Mouse (Mus musculus) kidney, postnatal 4 days (tissue): Measurements from ENCODE around the gene Ltb.

Experiments used
- DNase-seq, 2 experiments: peaks; one replicate each; pipeline ENCODE4 v3.0.0; 2021; ENCODE audit warnings: mixed read lengths in 2 of 2

Ltb gene

DNA sequence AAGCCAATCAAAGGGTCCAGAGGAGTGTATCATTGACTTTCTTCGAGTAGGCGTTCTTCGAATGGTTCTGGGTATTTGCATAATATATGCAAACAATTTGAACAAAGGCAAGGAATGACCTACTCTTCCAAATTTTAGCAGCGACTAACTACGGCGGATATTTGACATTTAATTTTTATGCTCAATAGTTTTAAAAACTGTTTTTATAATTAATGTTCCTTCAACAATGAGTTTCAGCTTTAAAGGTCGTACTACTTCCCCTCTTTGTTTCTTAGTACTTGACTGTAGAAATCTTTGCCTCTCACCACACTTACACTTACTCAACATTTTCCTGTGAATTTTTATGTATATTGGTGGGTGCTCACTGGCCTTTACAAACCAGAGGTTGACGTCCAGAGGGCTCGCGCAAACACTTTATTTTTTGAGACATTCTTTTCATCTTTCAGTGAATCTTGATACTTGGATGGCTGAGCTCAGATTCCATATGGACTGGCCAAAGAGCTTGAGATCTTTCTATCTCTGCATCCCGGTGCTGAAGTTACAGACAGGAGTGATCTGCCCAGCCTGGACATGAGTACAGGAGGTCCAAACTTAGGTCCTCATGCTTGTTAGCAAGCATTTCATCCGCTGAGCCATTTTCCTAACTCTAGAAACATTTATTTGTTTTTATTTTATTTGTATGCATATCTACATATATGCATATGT, 28.6 kb upstream of the Ltb start:
- DNase-seq = no peak

DNA sequence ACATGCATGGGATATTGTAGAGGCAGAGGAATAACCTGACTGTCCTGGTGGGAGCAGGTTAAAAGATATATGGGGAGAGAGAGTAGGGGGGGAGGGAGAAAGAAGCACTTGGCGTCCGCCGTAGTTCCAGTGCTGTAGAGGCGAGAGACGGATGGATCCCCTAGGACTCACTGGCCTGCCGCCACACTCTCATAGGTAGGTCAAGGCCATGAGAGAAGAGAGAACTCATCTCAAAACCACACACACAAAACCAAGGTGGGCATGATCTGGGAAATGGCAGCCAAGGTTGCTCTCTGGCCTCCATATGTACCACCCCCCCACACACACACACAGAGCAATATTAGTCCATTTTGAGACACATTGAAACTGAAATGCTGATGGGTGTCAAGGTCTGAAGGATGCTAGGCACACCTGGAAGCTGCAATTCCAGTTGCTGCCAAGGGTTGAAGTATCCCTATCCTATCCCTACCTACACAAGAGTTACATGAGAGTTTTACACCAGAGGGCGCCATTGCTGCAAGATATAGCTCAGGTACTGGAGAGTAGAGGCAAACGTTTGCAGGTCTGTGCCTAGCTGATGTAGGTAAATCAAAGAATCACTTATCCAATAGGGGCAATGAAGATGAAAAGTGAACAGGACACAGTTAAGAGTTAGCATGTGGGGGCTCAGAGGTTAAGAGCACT, 27.7 kb upstream of the Ltb start:
- peak; percentile 73 to 79 for DNase-seq

DNA sequence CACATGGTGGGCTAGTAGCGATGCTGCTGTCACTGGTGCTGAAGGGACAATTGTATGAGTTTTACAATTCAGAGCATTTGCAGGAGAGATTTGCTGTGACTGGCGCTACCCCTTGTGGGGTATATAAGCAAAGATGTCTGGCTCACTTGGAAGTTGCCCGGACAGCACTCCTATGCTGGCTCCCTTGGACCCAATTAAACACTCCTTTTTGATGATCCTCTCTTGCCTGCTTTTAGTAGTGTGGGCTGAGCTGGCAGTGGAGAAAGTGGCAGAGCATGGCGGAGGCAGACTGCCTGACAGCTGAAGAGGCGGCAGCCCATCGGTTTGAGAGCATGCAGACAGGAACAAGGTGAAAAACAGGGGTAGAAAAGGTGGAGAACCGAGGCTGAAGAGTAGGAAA, 26.4 kb upstream of the Ltb start:
- no peak for DNase-seq

DNA sequence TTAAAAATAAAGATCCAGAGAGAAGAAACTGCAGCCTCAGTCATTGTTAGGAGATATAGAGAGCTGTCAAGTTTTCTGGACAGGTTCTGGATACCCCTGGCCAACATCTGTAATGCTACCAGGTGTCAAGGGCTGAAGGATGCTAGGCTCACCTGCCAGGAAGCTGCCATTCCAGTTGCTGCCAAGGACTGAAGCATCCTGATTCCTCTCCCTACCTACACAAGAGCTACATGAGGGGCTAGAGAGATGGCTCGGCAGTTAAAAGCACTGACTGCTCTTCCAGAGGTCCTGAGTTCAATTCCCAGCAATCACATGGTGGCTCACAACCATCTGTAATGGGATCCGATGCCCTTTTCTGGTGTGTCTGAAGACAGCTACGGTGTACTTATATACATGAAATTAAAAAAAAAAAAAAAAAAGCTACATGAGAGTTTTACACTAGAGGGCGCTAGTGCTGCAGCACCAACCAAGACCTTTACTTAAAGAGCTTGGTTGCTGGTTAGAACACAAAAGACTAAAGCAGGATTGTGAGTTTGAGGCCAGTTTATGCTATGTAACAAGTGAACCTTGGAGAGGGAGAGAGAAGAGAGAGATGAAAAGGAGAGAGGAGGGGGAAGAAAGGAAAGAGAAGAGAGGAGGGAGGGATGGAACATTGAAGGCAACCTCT, 25.6 kb upstream of the Ltb start:
- peak in 1 of 2 experiments; percentile 58 for DNase-seq

DNA sequence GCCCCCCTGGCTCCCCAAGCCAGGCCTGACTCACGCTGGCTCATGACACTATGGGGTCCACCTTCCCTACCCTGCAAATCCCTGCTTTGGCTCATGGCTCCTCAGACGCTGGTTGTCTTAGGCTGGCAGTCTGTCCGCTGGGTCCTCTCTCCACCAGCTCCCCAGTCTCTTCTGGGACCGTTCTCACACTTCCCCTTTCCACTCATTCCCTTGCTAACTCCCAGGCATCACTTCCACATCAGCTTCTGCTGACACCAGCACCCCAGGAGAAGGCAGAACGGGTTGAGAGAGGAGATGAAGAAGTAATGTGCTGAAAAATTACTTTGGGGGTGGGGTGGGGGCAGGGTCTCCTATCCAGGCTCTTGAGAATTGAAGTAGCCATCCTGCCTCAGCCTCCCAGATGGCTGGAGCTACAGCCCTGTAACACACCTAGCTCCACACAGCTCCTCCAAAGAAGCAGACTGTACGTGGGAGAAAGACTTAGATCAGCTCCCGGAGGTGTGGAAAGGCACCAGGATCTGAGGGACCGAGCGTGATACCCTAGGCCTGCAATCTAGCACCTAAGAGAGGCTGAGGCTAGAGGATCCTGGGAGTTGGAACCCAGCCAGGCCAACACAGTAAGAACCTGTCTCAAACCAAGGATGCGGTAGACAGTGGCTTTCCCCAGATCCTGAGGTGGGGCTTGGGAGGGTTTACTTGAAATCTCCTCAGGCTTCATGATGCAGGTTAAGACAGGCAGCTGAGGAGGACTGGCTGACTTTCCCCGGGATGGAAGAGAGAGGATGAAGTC, 21.6 kb upstream of the Ltb start:
- DNase-seq = no peak

DNA sequence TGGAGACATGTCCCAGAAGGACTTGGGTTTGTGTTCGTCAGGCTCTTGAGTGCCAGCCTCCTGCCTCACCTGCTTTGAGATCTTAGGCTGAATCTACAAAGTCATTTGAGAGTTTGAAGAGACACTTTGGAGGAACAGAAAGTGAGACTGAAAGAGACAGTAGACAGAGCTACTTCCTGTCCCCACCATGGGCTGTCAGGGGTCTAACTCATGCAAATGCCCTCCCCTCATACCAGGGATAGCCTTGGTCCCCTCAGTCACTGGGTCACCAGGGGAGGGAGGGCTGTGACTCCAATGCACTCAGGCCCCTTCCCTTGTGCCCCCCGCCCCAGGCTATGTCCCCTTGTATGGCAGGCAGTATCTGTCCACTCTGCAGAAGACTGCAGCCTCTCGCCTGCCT, 20.9 kb upstream of the Ltb start:
- DNase-seq = no peak

DNA sequence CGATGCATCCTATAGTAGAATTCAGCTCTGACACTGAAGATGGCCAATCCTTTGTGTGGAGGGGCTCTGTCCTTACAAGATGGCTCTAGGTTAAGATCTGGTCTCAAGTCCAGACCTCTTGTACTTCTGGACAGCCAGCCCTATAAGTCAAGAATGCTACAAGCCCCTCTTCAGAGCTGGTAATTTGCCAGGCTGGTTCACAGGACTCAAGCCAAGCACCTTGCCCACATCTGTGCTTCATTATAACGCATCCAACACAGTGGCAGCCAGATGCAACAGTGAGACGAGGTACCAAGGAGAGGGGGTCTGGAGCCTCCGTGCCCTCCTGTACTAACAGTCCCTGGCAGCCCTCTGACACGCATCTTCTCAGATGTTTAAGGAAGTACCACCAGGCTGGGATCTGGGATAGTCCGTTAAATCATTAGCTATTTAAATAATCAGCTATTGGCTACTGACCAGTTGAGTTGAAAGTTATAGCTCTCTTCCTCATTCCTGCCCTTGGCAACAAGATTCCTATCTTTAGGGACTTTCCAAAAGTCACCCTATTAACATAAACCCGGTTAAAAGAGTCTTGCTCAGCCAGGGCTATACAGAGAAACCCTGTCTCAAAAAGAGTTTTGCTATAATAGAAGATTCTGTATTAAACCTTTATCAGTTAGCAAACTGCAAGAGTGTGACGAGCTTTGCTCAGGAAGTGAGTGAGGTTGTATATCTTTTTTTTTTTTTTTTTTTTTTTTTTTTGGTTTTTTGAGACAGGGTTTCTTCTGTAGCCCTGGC, 19.9 kb upstream of the Ltb start:
- DNase-seq = no peak

DNA sequence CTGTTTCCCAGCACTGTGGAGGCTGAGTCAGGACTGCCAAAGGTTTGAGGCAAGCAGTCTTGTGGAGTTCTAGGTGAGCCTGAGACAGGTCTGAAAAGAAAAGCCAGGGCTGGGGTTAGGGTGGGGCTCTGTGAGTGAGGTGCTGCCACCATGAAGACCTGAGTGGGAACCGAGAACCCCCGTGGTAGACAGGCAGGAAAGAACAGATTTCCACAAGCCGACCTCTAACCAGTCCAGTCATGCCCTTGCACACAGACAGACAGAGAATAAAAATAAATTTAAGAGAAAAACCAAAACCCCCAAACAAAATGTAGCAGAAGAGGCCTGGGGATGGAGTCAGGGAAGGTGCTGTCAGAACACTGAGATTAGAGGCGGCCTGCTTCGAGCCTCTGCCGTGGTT, 18.9 kb upstream of the Ltb start:
- DNase-seq = no peak

DNA sequence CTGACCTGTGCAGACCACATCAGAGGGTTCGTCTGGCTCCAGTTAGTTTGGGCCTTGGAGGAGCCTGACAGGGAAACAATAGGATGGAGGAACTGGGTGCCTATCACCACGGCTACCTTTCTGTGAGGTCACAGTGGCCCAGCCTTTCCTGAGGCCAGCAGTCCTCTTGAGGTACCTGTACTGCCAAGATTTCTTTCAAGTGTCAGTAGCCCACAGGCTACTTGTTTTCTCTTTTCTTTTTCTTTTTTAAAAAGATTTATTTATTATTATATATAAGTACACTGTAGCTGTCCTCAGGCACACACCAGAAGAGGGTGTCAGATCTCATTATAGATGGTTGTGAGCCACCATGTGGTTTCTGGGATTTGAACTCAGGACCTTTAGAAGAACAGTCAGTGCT, 18.3 kb upstream of the Ltb start, which contains the start of gene Aif1:
TSS of gene Aif1 (minus strand) at position 101 of the 400 bp plus-strand sequence.
- no peak for DNase-seq

DNA sequence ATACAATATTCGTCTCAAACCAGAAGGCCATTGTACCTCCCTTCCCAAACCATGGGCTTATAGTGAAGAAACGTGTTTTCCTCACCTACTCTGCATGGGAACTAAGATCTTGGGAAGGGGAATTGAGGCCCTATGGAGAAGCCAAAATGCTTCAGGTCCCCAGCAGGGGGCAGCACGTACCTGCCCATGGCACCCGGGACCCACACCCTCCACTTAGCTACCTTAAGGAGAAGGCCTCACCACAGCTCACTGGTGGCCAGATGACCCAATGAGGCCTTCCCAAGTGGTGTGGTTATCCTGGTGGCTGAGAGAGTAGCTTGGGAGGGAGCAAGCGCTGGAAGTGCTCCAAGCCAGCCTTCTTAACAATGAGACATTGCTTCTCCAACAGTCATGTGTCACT, 15.7 kb upstream of the Ltb start:
- peak; percentile 86 to 88 for DNase-seq

DNA sequence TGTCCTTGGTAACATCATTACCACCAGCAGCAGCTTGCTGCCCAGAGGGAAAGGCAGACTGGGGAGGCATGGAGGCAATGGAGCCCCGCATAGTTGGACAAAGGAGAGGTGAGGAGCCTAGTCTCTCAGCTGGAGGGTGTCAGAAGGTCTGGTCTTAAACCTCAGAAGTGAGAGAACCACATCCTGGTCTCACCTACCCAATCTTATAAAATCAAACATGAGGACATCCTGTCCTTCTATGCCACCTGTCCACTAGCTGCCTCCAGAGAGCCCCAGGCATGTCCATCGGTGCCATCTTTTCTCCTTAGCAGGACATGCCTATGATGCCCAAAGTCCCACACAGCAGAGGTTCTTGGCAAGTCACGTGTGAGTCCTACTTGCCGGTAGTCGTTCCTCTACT, 14.1 kb upstream of the Ltb start:
- no peak for DNase-seq

DNA sequence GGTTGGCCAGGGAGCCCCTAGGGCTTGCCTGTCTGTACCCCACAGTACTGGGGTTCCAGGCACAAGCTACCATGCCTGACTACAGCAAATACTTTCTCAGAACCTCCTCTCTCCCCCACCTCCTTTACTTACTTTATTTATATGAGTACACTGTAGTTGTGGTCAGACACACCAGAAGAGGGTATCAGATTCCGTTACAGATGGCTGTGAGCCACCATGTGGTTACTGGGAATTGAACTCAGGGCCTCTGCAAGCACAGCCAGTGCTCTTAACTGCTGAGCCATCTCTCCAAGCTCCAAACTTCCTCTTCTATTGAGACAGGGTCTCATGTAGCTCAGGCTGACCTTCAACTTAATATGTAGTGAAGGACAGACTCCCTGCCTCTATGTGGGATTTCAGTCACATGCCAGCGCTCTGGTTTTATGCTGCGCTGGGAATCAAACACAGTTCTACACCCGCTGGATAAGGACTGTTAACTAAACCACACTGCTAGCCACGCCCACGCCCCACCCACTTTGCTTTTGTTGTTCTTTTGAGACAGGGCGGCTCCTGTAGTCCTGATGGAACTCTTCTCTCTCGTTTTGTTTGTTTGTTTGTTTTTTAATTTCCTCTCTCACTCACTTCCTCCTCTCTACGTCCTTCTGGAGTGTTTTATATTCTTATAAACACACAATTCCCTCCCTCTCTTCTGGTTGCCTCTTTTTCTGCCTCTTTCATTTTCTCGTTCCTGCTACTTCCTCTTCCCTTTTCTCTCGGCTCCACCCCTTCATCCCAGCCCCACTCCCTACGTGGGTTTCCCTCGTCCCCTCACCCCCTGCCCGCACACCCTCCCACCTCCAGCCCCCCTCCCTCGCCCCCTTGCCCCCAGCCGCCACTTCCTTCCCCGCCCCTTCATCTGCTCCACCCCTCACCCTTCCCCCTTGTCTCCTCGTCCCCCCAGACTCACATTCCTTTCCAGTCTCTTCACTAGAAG, 8.3 kb upstream of the Ltb start:
- peak; percentile 87 to 90 for DNase-seq

DNA sequence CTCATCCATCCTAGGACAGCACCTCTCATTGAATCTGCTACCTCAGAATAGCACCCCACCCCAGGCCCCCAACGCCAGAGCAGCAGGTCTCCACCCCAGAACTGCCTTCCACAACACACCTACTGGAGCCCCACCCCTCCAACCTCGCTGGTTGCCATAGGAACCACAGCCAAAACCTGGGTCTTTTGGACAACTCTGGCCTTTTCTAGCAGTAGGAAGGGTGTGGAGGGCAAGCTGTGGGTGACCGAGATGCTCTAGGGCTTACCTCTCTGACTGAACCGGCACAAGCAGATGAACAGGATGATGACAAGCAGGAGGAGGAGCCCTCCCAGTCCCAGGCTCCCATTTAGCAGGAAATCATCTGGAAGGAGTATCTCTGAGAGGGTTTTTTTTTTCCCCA, 7.6 kb upstream of the Ltb start:
- peak; percentile 47 to 55 for DNase-seq

DNA sequence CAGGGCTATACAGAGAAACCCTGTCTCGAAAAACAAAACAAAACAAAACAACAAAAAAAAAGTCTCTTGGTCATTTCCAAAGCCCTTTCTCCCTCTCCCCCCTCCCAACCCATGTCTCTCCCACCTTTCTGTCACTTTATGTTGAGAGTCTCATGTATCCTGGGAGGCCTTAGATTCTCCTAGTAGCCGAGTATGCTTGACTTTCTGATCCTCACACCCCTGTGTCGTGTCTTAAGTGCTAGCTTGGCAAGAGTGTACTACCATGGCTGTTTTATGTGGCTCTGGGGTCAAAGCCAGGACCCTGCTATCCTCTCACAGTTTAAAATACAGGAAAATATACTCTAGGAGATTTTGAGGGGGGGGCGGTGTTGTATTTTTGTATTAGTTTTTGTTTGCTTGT, 6.9 kb upstream of the Ltb start:
- DNase-seq = no peak

DNA sequence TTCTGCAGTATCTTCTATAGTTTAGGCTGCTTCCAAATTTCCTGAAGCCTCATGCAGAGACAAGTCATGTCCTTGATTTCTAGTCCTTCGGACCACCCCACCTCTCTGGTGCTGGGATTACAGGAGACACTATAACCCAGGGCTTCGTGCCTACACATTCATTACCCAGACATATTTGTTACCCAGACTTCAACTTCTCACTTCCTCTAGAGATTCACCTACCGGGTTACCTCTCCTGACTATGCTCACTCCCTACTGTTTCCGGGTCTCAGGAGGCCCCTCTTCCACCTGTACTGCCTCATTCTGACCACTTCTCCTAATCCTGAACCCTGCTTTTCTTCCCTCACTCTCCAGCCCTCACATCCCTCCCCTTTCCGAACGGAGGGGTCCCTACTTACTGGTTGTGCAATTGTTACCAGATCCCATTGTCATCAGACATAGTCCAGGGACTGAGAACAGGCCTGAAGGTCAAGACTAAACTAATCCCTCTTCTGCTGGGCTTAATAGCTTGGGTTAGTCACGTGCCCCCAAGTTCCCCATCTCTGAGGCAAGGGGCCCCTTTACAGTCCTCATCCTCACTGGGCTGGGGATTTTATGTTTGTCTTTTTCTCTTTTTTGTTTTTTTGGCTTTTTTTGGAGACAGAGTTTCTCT, 6.2 kb upstream of the Ltb start, which contains the start of gene Lst1:
TSS of gene Lst1 (minus strand) at position 481 of the 652 bp plus-strand sequence.
- DNase-seq = no peak

DNA sequence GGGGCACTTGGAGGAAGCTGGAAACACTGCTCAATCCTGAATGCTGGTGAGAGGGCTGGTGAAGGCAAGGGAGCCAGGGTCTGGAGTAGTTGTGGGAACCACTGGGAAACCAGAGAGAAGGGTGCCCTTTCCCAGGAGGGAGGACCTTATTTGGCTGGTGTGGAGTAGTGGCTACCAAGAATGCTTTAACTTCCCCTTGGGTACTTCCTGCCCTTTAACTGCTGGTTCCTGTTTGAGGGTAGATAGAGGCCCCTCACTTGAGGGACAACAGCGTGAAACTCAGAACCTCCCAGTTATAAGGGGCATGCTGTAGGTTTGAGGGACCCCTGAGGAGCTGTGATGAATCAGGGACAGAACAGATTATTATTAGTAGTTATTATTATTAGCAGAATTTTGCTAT, 5.1 kb upstream of the Ltb start:
- DNase-seq = no peak

DNA sequence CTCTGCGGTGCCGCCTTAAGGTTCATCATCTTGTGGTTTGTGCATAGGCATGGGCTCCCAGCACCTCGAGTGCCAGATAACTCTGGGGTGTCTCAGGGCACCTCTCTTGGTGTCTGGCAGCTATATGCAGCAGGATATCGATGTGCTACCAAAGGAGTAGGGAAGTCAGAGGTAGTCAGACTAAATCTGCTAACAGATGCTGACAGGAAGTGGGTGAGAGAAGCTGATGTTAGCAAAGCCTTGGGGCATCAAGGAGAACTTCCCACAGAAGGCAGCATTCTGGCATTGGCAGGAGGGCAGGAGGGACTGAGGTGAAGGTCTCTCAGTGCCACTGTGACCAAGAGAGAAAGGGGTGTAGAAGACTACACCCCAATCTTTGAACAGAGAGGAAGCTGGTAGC, 4.1 kb upstream of the Ltb start:
- DNase-seq = no peak

DNA sequence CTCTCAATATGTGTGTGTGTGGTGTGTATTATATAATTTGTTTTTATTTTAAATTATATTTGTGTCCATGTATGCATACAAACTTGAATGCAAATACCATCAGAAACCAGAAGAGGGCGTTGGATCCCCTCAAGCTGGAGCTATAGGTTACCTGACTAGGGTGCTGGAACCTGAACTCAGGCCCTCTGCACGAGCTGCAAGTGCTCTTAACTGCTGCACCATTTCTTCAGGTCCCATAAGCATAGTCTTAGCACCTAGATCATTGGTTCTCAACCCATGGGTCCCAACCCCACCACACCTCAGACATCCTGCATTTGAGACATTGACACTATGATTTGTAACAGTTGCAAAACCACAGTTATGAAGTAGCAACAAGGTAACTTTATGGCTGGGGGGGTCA, 2.5 kb upstream of the Ltb start:
- no peak for DNase-seq

DNA sequence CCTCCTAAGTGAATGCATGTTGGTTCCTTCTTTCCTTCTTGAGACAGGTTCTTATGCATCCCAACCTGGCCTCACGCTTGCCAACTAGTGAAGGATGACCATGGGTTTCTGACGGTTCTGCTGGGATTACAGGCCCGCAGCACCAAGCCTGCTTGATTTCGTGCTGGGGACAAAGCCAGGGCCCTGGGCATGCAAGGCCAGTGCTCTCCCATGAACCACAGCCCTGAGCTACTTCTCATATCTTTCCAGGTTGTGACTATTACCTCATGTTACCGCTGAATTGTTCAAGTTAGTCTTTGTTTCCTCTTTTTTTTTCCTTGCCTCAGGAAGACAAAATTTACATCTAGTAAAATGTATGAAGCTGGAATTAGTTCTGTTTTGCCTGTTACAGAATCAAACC, 1.3 kb upstream of the Ltb start:
- no peak for DNase-seq

DNA sequence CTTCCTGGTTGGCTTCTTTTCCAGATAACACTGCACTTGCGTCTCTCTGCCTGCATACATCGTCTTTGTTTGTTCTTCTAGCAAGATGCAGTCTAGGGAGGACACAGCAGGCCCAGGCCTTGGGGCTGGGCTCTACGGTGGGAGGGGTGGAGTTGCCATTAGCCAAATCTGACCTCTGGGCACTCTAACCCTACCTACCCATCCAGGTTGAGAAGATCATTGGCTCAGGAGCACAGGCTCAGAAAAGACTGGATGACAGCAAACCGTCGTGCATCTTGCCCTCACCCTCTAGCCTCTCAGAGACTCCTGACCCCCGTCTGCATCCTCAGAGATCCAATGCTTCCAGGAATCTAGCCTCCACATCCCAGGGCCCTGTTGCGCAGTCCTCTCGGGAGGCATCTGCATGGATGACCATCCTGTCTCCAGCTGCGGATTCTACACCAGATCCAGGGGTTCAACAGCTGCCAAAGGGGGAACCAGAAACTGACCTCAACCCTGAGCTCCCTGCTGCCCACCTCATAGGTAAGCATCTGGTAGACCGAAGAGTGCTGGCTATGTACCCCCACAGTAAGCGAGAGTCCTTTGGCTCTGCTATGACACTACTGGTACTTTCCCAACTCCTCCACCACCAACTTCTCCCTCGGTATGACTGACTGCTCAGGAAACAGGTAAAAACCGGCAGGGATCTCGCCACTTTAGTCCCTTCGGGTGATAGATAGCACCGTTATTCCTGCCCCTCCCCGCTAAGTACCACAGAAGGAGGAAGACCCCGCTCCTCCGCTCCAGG, 798 bp downstream of the Ltb start:
- no peak for DNase-seq
